Mouse (Mus musculus): Measurements from ENCODE around the gene Ethe1.

DNA sequence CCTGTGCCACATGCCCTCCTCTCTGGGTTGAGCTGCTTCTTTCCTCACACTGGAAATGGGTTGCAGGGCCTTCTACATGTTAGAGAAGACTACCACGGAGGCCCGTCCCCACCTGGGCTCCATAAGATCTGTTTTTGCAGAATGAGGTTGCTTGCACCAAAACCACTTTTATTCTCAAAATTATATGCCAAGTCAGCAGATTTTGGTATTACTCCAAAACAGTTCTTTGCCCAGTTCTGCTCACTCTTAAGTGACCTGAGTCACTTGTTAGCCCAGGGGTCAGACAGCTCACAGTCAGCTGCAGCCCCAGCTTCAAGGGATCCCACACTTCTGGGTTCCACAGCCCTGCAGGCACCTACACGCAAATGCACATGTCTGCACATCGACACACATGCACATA is 25.9 kb upstream of the Ethe1 start:
- TF ChIP-seq POLR2A (IDR thresholded peaks at IDR 0.05; ENCODE audit: borderline replicate concordance, low read depth, low read length) (no peak), CTCF (IDR thresholded peaks at IDR 0.05; ENCODE audit: low read depth, low read length) (no peak)

Measured in bone marrow macrophage, adult 2 months (primary cell).